Mouse (Mus musculus) right cerebral cortex, adult 2 months (tissue): ENCODE results near the gene Ttbk1.

Experiments
- DNase-seq, 2 experiments: peaks; one replicate each; pipeline ENCODE4 v3.0.0; 2021 to 2022; ENCODE audit warnings: low spot score in 2 of 2

Ttbk1 gene

GRCm38 (mm10) chr17:46419717-46420116 lies 67.8 kb downstream of the Ttbk1 start:
- no peak for DNase-seq

GRCm38 (mm10) chr17:46418628-46419027 lies 68.8 kb downstream of the Ttbk1 start:
- no peak for DNase-seq

- DNase-seq, result no peak
Observed at GRCm38 (mm10) chr17:46408478-46408877, 79.0 kb downstream of the Ttbk1 start.

- DNase-seq, result no peak
Observed at GRCm38 (mm10) chr17:46394631-46395030, 92.8 kb downstream of the Ttbk1 start.

- peak; percentile 42 to 51 for DNase-seq
Observed at GRCm38 (mm10) chr17:46393012-46393411, 94.5 kb downstream of the Ttbk1 start.
